Mouse (Mus musculus): ENCODE results near the gene Tgds. TPM values are rescaled to one million over a fixed set of nuclear protein-coding genes. Genes with fewer than 3 reads are reported as not detected.
A peak's percentile ranks its signal among the peaks of the same experiment; 100 is the strongest.

Gene Tgds
- polyA plus RNA-seq, 1 experiment from 2014 or later: 32.3 TPM

- Histone ChIP-seq H3K9me3 (ENCODE audit: control insufficient read depth, low read length) (no peaks in the 10 kb centered on the region), H3K27me3 (ENCODE audit: control insufficient read depth, insufficient read depth, low read length) (no peaks in the 10 kb centered on the region), H3K27ac (ENCODE audit: low read depth, low read length) (no peak overlapping the region), H3K4me1 (replicated peaks; ENCODE audit: control insufficient read depth, insufficient read depth, low read length) (no peaks in the 10 kb centered on the region), H3K9ac (ENCODE audit: low read depth, low read length) (no peak overlapping the region), H3K36me3 (ENCODE audit: control insufficient read depth, insufficient read depth, low read length) (no peaks in the 10 kb centered on the region), H3K4me2 (replicated peaks; ENCODE audit: low read depth, low read length) (no peak overlapping the region), H3K4me3 (ENCODE audit: low read depth, low read length) (no peak overlapping the region)
- ATAC-seq (ENCODE audit: low FRiP score) (no peak), DNase-seq (ENCODE audit: low spot score) (no peak)
- WGBS: 73% methylated on average over 10 of the region's 10 CpGs
Observed at GRCm38 (mm10) chr14:118148554-118148953, 16.0 kb upstream of the Tgds start.

- no peak overlapping the region for H3K27ac ChIP-seq (ENCODE audit: low read depth, low read length)
- ATAC-seq (ENCODE audit: low FRiP score) (no peak), DNase-seq (ENCODE audit: low spot score) (no peak)
- H3K4me2 ChIP-seq (replicated peaks; ENCODE audit: low read depth, low read length): no peak overlapping the region
- H3K27me3 ChIP-seq (ENCODE audit: control insufficient read depth, insufficient read depth, low read length): no peaks in the 10 kb centered on the region
- no peak overlapping the region for H3K4me3 ChIP-seq (ENCODE audit: low read depth, low read length)
- no peaks in the 10 kb centered on the region for H3K9me3 ChIP-seq (ENCODE audit: control insufficient read depth, low read length)
- no peaks in the 10 kb centered on the region for H3K4me1 ChIP-seq (replicated peaks; ENCODE audit: control insufficient read depth, insufficient read depth, low read length)
- WGBS: 92% methylated on average over 13 of the region's 13 CpGs
- no peak overlapping the region for H3K9ac ChIP-seq (ENCODE audit: low read depth, low read length)
- H3K36me3 ChIP-seq (ENCODE audit: control insufficient read depth, insufficient read depth, low read length): no peaks in the 10 kb centered on the region
Observed at GRCm38 (mm10) chr14:118148046-118148445, 15.5 kb upstream of the Tgds start.

- Histone ChIP-seq H3K4me2 (replicated peaks; ENCODE audit: low read depth, low read length) (no peak overlapping the region), H3K4me3 (ENCODE audit: low read depth, low read length) (no peak overlapping the region), H3K27ac (ENCODE audit: low read depth, low read length) (no peak overlapping the region), H3K27me3 (ENCODE audit: control insufficient read depth, insufficient read depth, low read length) (no peaks in the 10 kb centered on the region), H3K9me3 (ENCODE audit: control insufficient read depth, low read length) (no peaks in the 10 kb centered on the region), H3K36me3 (ENCODE audit: control insufficient read depth, insufficient read depth, low read length) (no peaks in the 10 kb centered on the region), H3K4me1 (replicated peaks; ENCODE audit: control insufficient read depth, insufficient read depth, low read length) (0 out of 2 replicates have a peak, but pooled peaks cover 3% of the 10 kb centered on the region), H3K9ac (ENCODE audit: low read depth, low read length) (no peak overlapping the region)
- WGBS: 95% methylated on average over 5 of the region's 5 CpGs
- no peak for DNase-seq (ENCODE audit: low spot score)
- no peak for ATAC-seq (ENCODE audit: low FRiP score)
Observed at GRCm38 (mm10) chr14:118142283-118142682, 9.7 kb upstream of the Tgds start.

GRCm38 (mm10) chr14:118137487-118137886 lies 4.9 kb upstream of the Tgds start:
- 0 out of 2 replicates have a peak, but pooled peaks cover 4% of the 10 kb centered on the region for H3K4me1 ChIP-seq (replicated peaks; ENCODE audit: control insufficient read depth, insufficient read depth, low read length)
- no peaks in the 10 kb centered on the region for H3K27me3 ChIP-seq (ENCODE audit: control insufficient read depth, insufficient read depth, low read length)
- WGBS: under 1% methylated on average over 13 of the region's 13 CpGs
- no peaks in the 10 kb centered on the region for H3K36me3 ChIP-seq (ENCODE audit: control insufficient read depth, insufficient read depth, low read length)
- H3K9ac ChIP-seq (ENCODE audit: low read depth, low read length): peak overlapping the region; percentile 80
- peak overlapping the region; percentile 91 for H3K4me2 ChIP-seq (replicated peaks; ENCODE audit: low read depth, low read length)
- ATAC-seq (ENCODE audit: low FRiP score) (peak; percentile 38), DNase-seq (ENCODE audit: low spot score) (peak; percentile 59)
- H3K9me3 ChIP-seq (ENCODE audit: control insufficient read depth, low read length): no peaks in the 10 kb centered on the region
- H3K4me3 ChIP-seq (ENCODE audit: low read depth, low read length): peak overlapping the region; percentile 82
- H3K27ac ChIP-seq (ENCODE audit: low read depth, low read length): no peak overlapping the region

GRCm38 (mm10) chr14:118136744-118137452 lies 4.3 kb upstream of the Tgds start, which contains the start of gene Gpr180:
Gene Gpr180 (plus strand): TSS chr14:118137158.
- H3K27ac ChIP-seq (ENCODE audit: low read depth, low read length): 0 out of 2 replicates have a peak within 1 kb of the TSS, but pooled peaks have one; percentile 24
- under 1% methylated on average over 63 of the region's 77 CpGs for WGBS

GRCm38 (mm10) chr14:118131931-118132641 lies 469 bp downstream of the Tgds start:
- H3K4me1 ChIP-seq (replicated peaks; ENCODE audit: control insufficient read depth, insufficient read depth, low read length): peaks cover 2% of the 10 kb centered on the region; the same call in 1 of the 2 replicates
- H3K27me3 ChIP-seq (ENCODE audit: control insufficient read depth, insufficient read depth, low read length): no peaks in the 10 kb centered on the region
- no peak for DNase-seq (ENCODE audit: low spot score)
- 12% methylated on average over 21 of the region's 21 CpGs for WGBS
- no peak overlapping the region for H3K27ac ChIP-seq (ENCODE audit: low read depth, low read length)
- H3K36me3 ChIP-seq (ENCODE audit: control insufficient read depth, insufficient read depth, low read length): no peaks in the 10 kb centered on the region
- peak overlapping the region; percentile 82 for H3K4me2 ChIP-seq (replicated peaks; ENCODE audit: low read depth, low read length)
- H3K4me3 ChIP-seq (ENCODE audit: low read depth, low read length): peak overlapping the region; percentile 66
- H3K9me3 ChIP-seq (ENCODE audit: control insufficient read depth, low read length): no peaks in the 10 kb centered on the region
- ATAC-seq (ENCODE audit: low FRiP score): peak; percentile 29
- peak overlapping the region; percentile 81 for H3K9ac ChIP-seq (ENCODE audit: low read depth, low read length)

More at GRCm38 (mm10) chr14:118136744-118137452, 4.3 kb upstream of the Tgds start, which contains the start of gene Gpr180:
- no peaks in the 10 kb centered on the region for H3K9me3 ChIP-seq (ENCODE audit: control insufficient read depth, low read length)
- H3K27me3 ChIP-seq (ENCODE audit: control insufficient read depth, insufficient read depth, low read length): no peaks in the 10 kb centered on the region
- ATAC-seq (ENCODE audit: low FRiP score): peak; percentile 96
- H3K4me2 ChIP-seq (replicated peaks; ENCODE audit: low read depth, low read length): peak within 1 kb of the TSS; percentile 91
- H3K4me1 ChIP-seq (replicated peaks; ENCODE audit: control insufficient read depth, insufficient read depth, low read length): 0 out of 2 replicates have a peak, but pooled peaks cover 4% of the 10 kb centered on the region
- peak within 1 kb of the TSS; percentile 80 for H3K9ac ChIP-seq (ENCODE audit: low read depth, low read length)
- peak; percentile 99 for DNase-seq (ENCODE audit: low spot score)
- no peaks in the 10 kb centered on the region for H3K36me3 ChIP-seq (ENCODE audit: control insufficient read depth, insufficient read depth, low read length)
- H3K4me3 ChIP-seq (ENCODE audit: low read depth, low read length): peak within 1 kb of the TSS; percentile 82

- no peaks in the 10 kb centered on the region for H3K27me3 ChIP-seq (ENCODE audit: control insufficient read depth, insufficient read depth, low read length)
- WGBS: 79% methylated on average over 7 of the region's 7 CpGs
- H3K9ac ChIP-seq (ENCODE audit: low read depth, low read length): no peak overlapping the region
- no peak for ATAC-seq (ENCODE audit: low FRiP score)
- H3K36me3 ChIP-seq (ENCODE audit: control insufficient read depth, insufficient read depth, low read length): no peaks in the 10 kb centered on the region
- peak overlapping the region; percentile 82 for H3K4me2 ChIP-seq (replicated peaks; ENCODE audit: low read depth, low read length)
- H3K4me3 ChIP-seq (ENCODE audit: low read depth, low read length): peak overlapping the region; percentile 66; the same call in 1 of the 2 replicates
- peaks cover 2% of the 10 kb centered on the region; the same call in 1 of the 2 replicates for H3K4me1 ChIP-seq (replicated peaks; ENCODE audit: control insufficient read depth, insufficient read depth, low read length)
- DNase-seq (ENCODE audit: low spot score): no peak
- no peak overlapping the region for H3K27ac ChIP-seq (ENCODE audit: low read depth, low read length)
- no peaks in the 10 kb centered on the region for H3K9me3 ChIP-seq (ENCODE audit: control insufficient read depth, low read length)
Observed at GRCm38 (mm10) chr14:118131472-118131871, 1.1 kb downstream of the Tgds start.

GRCm38 (mm10) chr14:118126301-118126700 lies 6.3 kb downstream of the Tgds start:
- H3K9me3 ChIP-seq (ENCODE audit: control insufficient read depth, low read length): no peaks in the 10 kb centered on the region
- DNase-seq (ENCODE audit: low spot score) (no peak), ATAC-seq (ENCODE audit: low FRiP score) (no peak)
- H3K9ac ChIP-seq (ENCODE audit: low read depth, low read length): no peak overlapping the region
- H3K4me1 ChIP-seq (replicated peaks; ENCODE audit: control insufficient read depth, insufficient read depth, low read length): no peaks in the 10 kb centered on the region
- H3K27ac ChIP-seq (ENCODE audit: low read depth, low read length): no peak overlapping the region
- no peaks in the 10 kb centered on the region for H3K27me3 ChIP-seq (ENCODE audit: control insufficient read depth, insufficient read depth, low read length)
- WGBS: 94% methylated on average over 5 of the region's 5 CpGs
- no peak overlapping the region for H3K4me3 ChIP-seq (ENCODE audit: low read depth, low read length)
- H3K4me2 ChIP-seq (replicated peaks; ENCODE audit: low read depth, low read length): no peak overlapping the region
- H3K36me3 ChIP-seq (ENCODE audit: control insufficient read depth, insufficient read depth, low read length): peaks cover 3% of the 10 kb centered on the region; the same call in 1 of the 2 replicates
